15 mouse cellular contexts compared by ENCODE assay signal in genomic region chr10:66850972-66851478, GRCm38 (mm10).
"Had no signal": no experiment of that assay in that cellular context is flagged by ENCODE, and none has a peak within 500 bp of the region (broad histone marks: within the 10 kb centered on the region; RNA-seq: fewer than 3 reads in every experiment).

No protein-coding gene starts in this region.

- H3K27me3 ChIP-seq: limb, embryonic 13.5 days; liver, embryonic 12.5 days; neural tube, embryonic 15.5 days had no signal

- ATAC-seq: liver, embryonic 12.5 days; midbrain, embryonic 16.5 days had no signal

- H3K9ac ChIP-seq: limb, embryonic 13.5 days; liver, embryonic 12.5 days; lung, embryonic 14.5 days; neural tube, embryonic 15.5 days had no signal

- H3K27ac ChIP-seq: layer of hippocampus, adult 2 months; limb, embryonic 13.5 days; liver, embryonic 12.5 days; neural tube, embryonic 15.5 days had no signal

- H3K4me2 ChIP-seq: limb, embryonic 13.5 days; liver, embryonic 12.5 days; lung, embryonic 14.5 days; midbrain, embryonic 11.5 days; neural tube, embryonic 15.5 days had no signal

- DNase-seq: kidney, postnatal 10 days; kidney, postnatal 4 days; left cerebral cortex, postnatal 4 days; lung, embryonic 14.5 days; lung, postnatal 10 days; lung, postnatal 4 days; right cerebral cortex, adult 18-20 months; right cerebral cortex, postnatal 25 days; thymus, postnatal 4 days had no signal

- H3K9me3 ChIP-seq: limb, embryonic 13.5 days; liver, embryonic 12.5 days; neural tube, embryonic 15.5 days had no signal

- H3K36me3 ChIP-seq: limb, embryonic 13.5 days; liver, embryonic 12.5 days; neural tube, embryonic 15.5 days had no signal

- H3K4me1 ChIP-seq: limb, embryonic 13.5 days had no signal

- H3K4me3 ChIP-seq: layer of hippocampus, adult 2 months; limb, embryonic 13.5 days; liver, embryonic 12.5 days; neural tube, embryonic 15.5 days had no signal
